Mouse (Mus musculus): Measurements from ENCODE around the gene Lrrc75a. TPM values are rescaled to one million over a fixed set of nuclear protein-coding genes. Genes with fewer than 3 reads are reported as not detected.
A peak's percentile ranks its signal among the peaks of the same experiment; 100 is the strongest.

Gene Lrrc75a
- polyA plus RNA-seq, 1 experiment from 2014 or later, result 20.6 TPM

DNA sequence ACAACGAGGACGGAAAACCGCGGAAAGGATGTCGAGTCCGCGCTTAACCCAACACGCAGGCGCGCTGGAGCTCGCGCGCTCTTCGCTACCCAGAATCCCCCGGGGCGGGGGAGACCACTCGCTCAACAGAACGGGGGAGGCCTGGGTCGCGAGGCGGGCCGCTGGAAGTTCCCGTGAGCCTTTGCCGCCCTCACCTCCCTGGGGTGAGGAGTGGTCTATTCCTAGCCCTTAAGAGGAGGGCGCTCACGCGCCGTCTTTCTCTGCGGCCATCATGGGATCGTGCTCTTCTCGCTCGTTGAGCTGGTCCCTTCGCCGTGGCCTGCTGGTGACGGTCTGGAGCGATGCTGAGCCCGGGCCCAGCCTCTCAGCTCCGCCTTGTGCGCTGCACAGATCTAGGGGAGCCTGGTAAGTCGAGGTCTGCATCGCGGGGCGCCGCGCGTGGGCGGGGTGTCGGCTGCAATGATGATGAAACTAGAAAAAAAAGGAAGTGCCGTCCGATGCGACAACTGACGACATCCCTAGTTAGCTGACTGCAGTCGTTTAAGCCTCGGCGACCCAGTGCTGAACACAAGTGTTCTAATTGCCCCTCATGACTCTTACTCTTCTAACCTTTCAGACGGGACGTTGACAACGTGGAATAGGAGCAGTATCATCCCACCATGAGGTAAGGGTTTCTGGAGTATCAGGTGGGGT lies 45.6 kb downstream of the Lrrc75a start:
- WGBS, result 1% methylated on average over 58 of the region's 58 CpGs
- peak; percentile 89 for ATAC-seq (ENCODE audit: insufficient number of reproducible peaks, low FRiP score, low TSS enrichment, low read depth)

DNA sequence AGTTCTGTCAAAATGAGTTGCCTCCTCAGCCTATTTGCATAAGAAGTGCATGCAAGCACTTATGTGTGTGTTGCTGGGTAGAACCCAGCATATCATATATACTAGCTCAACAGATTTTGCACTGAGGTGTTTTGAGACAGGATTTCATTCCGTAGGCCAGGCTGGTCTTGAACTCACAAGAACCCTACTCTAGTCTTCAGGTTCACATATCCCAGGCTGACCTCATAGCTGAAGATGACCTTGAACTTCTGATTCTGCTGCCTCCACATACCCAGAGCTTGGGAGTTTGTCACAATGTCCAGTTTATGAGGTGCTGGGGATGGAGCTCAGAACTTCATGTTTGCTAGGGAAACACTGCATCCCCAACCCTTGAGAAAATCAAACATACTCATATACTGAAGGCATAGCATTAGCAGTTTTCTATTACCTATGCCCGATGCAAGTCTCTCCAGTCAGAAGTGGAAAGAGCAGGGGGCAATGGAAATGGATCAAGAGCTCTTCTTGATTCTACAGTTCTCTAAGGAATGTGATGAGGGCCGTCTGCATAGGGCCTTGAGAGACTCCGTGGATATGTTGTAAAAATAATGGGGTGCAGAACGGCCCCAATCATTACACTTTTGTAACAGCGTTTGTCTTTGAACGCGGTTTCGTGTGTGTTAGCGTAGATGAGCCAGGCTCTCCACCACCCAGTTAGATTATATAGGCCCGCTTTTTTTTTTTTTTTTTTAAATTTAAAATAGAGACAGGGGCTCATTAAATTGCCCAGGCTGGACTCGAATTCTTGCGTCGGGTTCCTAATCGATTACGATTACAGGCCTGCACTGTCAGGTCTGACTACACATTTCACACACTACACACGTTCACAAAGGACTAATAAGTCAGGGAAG lies 46.3 kb downstream of the Lrrc75a start:
- Histone ChIP-seq H3K9me3 (ENCODE audit: control insufficient read depth, low read length) (no peaks in the 10 kb centered on the region), H3K4me2 (ENCODE audit: low read depth, severe bottlenecking) (peak overlapping the region; percentile 53), H3K27ac (replicated peaks; ENCODE audit: low read depth, low read length) (peak overlapping the region; percentile 85), H3K36me3 (ENCODE audit: control insufficient read depth, insufficient read depth, low read length) (peaks cover 20% of the 10 kb centered on the region), H3K27me3 (ENCODE audit: control insufficient read depth, insufficient read depth, low read length) (no peaks in the 10 kb centered on the region), H3K4me1 (ENCODE audit: control insufficient read depth, insufficient read depth, low read length) (peaks cover 12% of the 10 kb centered on the region), H3K9ac (ENCODE audit: low read length) (peak overlapping the region; percentile 39), H3K4me3 (ENCODE audit: low read depth, low read length) (peak overlapping the region; percentile 86)
- no peak for DNase-seq (ENCODE audit: low spot score)
- no peak; the same call in 1 of the 2 replicates for ATAC-seq (ENCODE audit: insufficient number of reproducible peaks, low FRiP score, low TSS enrichment, low read depth)
- 13% methylated on average over 17 of the region's 17 CpGs for WGBS

More for the DNA sequence above, 45.6 kb downstream of the Lrrc75a start:
- Histone ChIP-seq H3K4me1 (ENCODE audit: control insufficient read depth, insufficient read depth, low read length) (peaks cover 12% of the 10 kb centered on the region), H3K27me3 (ENCODE audit: control insufficient read depth, insufficient read depth, low read length) (no peaks in the 10 kb centered on the region), H3K4me2 (ENCODE audit: low read depth, severe bottlenecking) (peak overlapping the region; percentile 53), H3K27ac (replicated peaks; ENCODE audit: low read depth, low read length) (peak overlapping the region; percentile 85), H3K36me3 (ENCODE audit: control insufficient read depth, insufficient read depth, low read length) (peaks cover 24% of the 10 kb centered on the region), H3K9me3 (ENCODE audit: control insufficient read depth, low read length) (no peaks in the 10 kb centered on the region), H3K4me3 (ENCODE audit: low read depth, low read length) (peak overlapping the region; percentile 86), H3K9ac (ENCODE audit: low read length) (peak overlapping the region; percentile 98)
- peak; percentile 99 for DNase-seq (ENCODE audit: low spot score)

DNA sequence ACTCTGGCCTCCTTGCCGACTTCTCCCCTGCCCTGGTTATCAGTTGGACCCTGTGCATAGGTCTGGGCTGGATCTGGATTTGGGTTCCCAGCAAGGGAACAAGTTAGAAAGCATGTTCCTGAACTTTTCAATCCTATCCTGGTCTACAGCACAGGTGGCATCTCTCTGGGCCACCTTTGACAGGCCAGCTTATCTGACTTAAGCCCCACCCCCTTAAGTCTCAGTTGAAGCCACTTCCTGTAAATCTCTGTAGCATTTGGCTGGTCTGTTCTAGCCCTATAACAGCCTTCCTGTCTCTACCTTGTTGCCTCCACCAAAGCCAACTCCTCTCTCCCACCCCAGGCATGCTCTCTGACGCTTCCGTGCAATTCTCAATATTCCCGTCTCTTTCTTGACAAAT lies 49.8 kb downstream of the Lrrc75a start:
- no peaks in the 10 kb centered on the region for H3K27me3 ChIP-seq (ENCODE audit: control insufficient read depth, insufficient read depth, low read length)
- no peak overlapping the region for H3K4me3 ChIP-seq (ENCODE audit: low read depth, low read length)
- ATAC-seq (ENCODE audit: insufficient number of reproducible peaks, low FRiP score, low TSS enrichment, low read depth), result no peak
- no peak overlapping the region for H3K4me2 ChIP-seq (ENCODE audit: low read depth, severe bottlenecking)
- no peaks in the 10 kb centered on the region for H3K36me3 ChIP-seq (ENCODE audit: control insufficient read depth, insufficient read depth, low read length)
- H3K9me3 ChIP-seq (ENCODE audit: control insufficient read depth, low read length), result no peaks in the 10 kb centered on the region
- no peak overlapping the region for H3K27ac ChIP-seq (replicated peaks; ENCODE audit: low read depth, low read length)
- DNase-seq (ENCODE audit: low spot score), result no peak
- no peaks in the 10 kb centered on the region for H3K4me1 ChIP-seq (ENCODE audit: control insufficient read depth, insufficient read depth, low read length)
- H3K9ac ChIP-seq (ENCODE audit: low read length), result no peak overlapping the region
- 85% methylated on average over 4 of the region's 4 CpGs for WGBS

DNA sequence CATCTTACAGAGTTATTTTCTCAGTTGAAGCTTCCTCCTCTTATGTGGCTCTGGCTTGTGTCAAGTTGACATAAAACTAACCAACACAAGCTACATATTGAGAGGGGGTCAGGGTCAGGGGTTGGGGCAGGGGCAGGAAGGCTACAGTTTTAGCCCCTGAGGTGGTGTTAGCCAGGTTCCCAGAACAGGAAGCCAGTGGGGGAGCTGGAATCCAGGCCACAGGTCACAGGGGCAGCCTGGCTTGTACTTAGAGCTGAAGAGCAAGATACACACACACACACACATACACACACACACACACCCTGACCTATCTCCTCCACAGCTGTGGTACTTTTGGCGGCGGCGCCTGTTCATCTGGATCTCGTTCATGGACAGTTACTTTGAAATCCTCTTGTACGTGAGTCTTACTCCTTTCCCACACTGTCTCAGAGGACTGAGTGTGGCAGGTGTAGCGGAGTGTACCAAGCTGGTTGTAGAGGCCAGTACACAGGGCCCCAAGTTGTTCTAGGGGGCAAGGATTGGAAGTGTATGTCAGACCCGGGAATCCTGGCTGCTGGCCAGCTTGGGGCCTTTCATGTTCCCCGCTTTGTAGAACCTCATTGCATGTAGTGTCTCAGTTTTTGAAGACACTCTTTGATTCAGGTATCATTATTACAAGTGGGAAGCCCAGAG lies 56.3 kb downstream of the Lrrc75a start:
- H3K4me3 ChIP-seq (ENCODE audit: low read depth, low read length), result no peak overlapping the region
- H3K9ac ChIP-seq (ENCODE audit: low read length), result no peak overlapping the region
- no peaks in the 10 kb centered on the region for H3K27me3 ChIP-seq (ENCODE audit: control insufficient read depth, insufficient read depth, low read length)
- ATAC-seq (ENCODE audit: insufficient number of reproducible peaks, low FRiP score, low TSS enrichment, low read depth) (no peak), DNase-seq (ENCODE audit: low spot score) (no peak)
- 51% methylated on average over 8 of the region's 8 CpGs for WGBS
- no peaks in the 10 kb centered on the region for H3K4me1 ChIP-seq (ENCODE audit: control insufficient read depth, insufficient read depth, low read length)
- H3K36me3 ChIP-seq (ENCODE audit: control insufficient read depth, insufficient read depth, low read length), result no peaks in the 10 kb centered on the region
- no peak overlapping the region for H3K4me2 ChIP-seq (ENCODE audit: low read depth, severe bottlenecking)
- no peak overlapping the region for H3K27ac ChIP-seq (replicated peaks; ENCODE audit: low read depth, low read length)
- no peaks in the 10 kb centered on the region for H3K9me3 ChIP-seq (ENCODE audit: control insufficient read depth, low read length)

DNA sequence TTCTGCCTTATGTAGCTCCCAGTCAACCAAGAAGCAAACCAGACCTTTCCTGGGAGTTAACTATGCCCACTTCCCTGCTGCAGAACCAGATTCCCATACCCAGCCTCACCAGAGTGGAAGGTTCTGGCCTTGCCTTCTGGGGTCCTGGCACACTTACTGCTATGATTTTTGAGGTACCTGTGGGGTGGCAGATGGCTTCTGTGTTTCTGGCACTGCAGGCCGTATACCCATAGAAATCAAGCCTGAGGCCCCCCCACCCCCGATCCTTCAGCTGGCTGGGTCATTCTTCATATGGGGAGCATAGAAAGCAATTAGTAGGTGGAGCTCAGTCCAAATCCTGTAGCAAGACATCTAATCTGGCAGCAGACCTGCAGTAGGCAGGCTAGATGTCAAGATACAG lies 57.3 kb downstream of the Lrrc75a start:
- Histone ChIP-seq H3K4me3 (ENCODE audit: low read depth, low read length) (no peak overlapping the region), H3K4me2 (ENCODE audit: low read depth, severe bottlenecking) (no peak overlapping the region), H3K27ac (replicated peaks; ENCODE audit: low read depth, low read length) (no peak overlapping the region), H3K27me3 (ENCODE audit: control insufficient read depth, insufficient read depth, low read length) (no peaks in the 10 kb centered on the region), H3K4me1 (ENCODE audit: control insufficient read depth, insufficient read depth, low read length) (no peaks in the 10 kb centered on the region), H3K9me3 (ENCODE audit: control insufficient read depth, low read length) (no peaks in the 10 kb centered on the region), H3K36me3 (ENCODE audit: control insufficient read depth, insufficient read depth, low read length) (no peaks in the 10 kb centered on the region), H3K9ac (ENCODE audit: low read length) (no peak overlapping the region)
- ATAC-seq (ENCODE audit: insufficient number of reproducible peaks, low FRiP score, low TSS enrichment, low read depth) (no peak), DNase-seq (ENCODE audit: low spot score) (no peak)
- 72% methylated on average over 2 of the region's 2 CpGs for WGBS

DNA sequence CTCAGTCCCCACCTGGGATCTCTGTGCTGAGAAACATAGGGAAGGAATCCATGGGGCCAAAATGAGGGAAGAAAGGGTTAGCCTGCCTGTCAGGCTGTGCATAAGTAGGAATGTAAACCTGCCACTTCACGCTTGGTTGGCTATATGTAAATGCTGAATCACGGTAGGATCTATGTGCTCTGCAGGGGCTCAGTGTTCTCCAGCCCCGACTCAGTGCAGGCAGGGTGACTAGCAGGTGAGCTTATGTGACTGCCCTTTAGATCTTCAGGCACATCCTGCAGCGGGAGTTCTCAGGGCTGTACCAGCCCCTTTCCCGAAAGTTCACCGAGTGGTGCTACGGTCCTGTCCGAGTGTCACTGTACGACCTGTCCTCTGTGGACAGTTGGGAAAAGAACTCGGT lies 58.9 kb downstream of the Lrrc75a start:
- WGBS, result 89% methylated on average over 10 of the region's 10 CpGs
- ATAC-seq (ENCODE audit: insufficient number of reproducible peaks, low FRiP score, low TSS enrichment, low read depth) (no peak), DNase-seq (ENCODE audit: low spot score) (no peak)
- Histone ChIP-seq H3K4me1 (ENCODE audit: control insufficient read depth, insufficient read depth, low read length) (no peaks in the 10 kb centered on the region), H3K36me3 (ENCODE audit: control insufficient read depth, insufficient read depth, low read length) (no peaks in the 10 kb centered on the region), H3K9me3 (ENCODE audit: control insufficient read depth, low read length) (no peaks in the 10 kb centered on the region), H3K4me3 (ENCODE audit: low read depth, low read length) (no peak overlapping the region), H3K9ac (ENCODE audit: low read length) (no peak overlapping the region), H3K4me2 (ENCODE audit: low read depth, severe bottlenecking) (no peak overlapping the region), H3K27ac (replicated peaks; ENCODE audit: low read depth, low read length) (no peak overlapping the region), H3K27me3 (ENCODE audit: control insufficient read depth, insufficient read depth, low read length) (no peaks in the 10 kb centered on the region)

DNA sequence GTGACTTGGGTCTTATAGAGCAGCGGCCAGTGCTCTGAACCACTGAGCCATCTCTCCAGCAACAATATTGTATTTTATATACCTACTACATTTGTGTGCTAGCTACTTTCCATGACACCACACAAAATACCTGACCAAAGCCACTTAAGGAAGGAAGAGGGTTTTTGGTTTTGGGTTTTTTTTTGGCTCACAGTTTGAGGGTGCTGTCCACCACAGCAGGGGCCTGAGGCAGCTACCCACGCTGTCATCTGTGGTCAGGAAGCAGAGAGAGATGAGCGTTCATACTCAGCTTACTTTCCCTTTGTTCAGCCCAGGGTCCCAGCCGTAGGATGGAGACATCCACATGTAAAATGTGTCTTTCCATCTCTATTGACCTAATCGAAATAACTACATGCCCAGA lies 61.3 kb downstream of the Lrrc75a start:
- H3K4me3 ChIP-seq (ENCODE audit: low read depth, low read length), result no peak overlapping the region
- no peaks in the 10 kb centered on the region for H3K36me3 ChIP-seq (ENCODE audit: control insufficient read depth, insufficient read depth, low read length)
- H3K27ac ChIP-seq (replicated peaks; ENCODE audit: low read depth, low read length), result no peak overlapping the region
- H3K9ac ChIP-seq (ENCODE audit: low read length), result no peak overlapping the region
- no peaks in the 10 kb centered on the region for H3K9me3 ChIP-seq (ENCODE audit: control insufficient read depth, low read length)
- H3K4me2 ChIP-seq (ENCODE audit: low read depth, severe bottlenecking), result no peak overlapping the region
- H3K4me1 ChIP-seq (ENCODE audit: control insufficient read depth, insufficient read depth, low read length), result no peaks in the 10 kb centered on the region
- WGBS, result 90% methylated on average over 5 of the region's 5 CpGs
- DNase-seq (ENCODE audit: low spot score) (no peak), ATAC-seq (ENCODE audit: insufficient number of reproducible peaks, low FRiP score, low TSS enrichment, low read depth) (no peak)
- H3K27me3 ChIP-seq (ENCODE audit: control insufficient read depth, insufficient read depth, low read length), result no peaks in the 10 kb centered on the region

DNA sequence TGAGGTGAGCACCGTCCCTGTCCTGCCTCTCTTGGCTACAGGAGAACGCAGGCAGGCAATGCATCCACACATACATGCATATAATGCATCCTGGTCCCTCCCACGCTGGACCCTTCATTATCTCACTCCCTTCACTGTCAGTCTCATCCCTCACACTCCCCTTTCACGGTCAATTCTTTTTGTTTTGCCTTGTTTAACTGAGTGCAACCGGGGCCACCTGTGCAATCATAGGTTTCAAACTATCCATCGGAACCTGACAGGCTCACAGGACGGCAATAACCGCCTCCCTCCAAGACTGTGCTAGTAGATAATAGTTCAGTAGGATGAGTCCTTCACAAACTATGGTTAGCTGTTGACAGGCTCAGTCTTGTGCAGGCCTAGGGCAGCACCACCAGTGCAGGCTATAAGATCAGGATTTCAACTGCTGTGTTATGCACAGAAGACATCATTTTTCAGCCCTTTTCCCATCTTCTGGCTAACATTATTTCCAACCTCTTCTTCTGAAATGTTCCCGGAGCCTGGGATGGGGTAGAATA lies 63.6 kb downstream of the Lrrc75a start:
- WGBS, result 84% methylated on average over 9 of the region's 9 CpGs
- Histone ChIP-seq H3K9me3 (ENCODE audit: control insufficient read depth, low read length) (no peaks in the 10 kb centered on the region), H3K9ac (ENCODE audit: low read length) (no peak overlapping the region)

More for the DNA sequence above, 63.6 kb downstream of the Lrrc75a start:
- Histone ChIP-seq H3K36me3 (ENCODE audit: control insufficient read depth, insufficient read depth, low read length) (no peaks in the 10 kb centered on the region), H3K4me2 (ENCODE audit: low read depth, severe bottlenecking) (no peak overlapping the region), H3K27ac (replicated peaks; ENCODE audit: low read depth, low read length) (no peak overlapping the region), H3K27me3 (ENCODE audit: control insufficient read depth, insufficient read depth, low read length) (no peaks in the 10 kb centered on the region), H3K4me3 (ENCODE audit: low read depth, low read length) (no peak overlapping the region), H3K4me1 (ENCODE audit: control insufficient read depth, insufficient read depth, low read length) (no peaks in the 10 kb centered on the region)
- DNase-seq (ENCODE audit: low spot score) (no peak), ATAC-seq (ENCODE audit: insufficient number of reproducible peaks, low FRiP score, low TSS enrichment, low read depth) (no peak)
